Mouse (Mus musculus): ENCODE data around the gene Card9. TPM values are rescaled to one million over a fixed set of nuclear protein-coding genes. Genes with fewer than 3 reads are reported as not detected.
A peak's percentile ranks its signal among the peaks of the same experiment; 100 is the strongest.

Gene Card9
- polyA plus RNA-seq, 1 experiment from 2014 or later, result 0.51 TPM

DNA sequence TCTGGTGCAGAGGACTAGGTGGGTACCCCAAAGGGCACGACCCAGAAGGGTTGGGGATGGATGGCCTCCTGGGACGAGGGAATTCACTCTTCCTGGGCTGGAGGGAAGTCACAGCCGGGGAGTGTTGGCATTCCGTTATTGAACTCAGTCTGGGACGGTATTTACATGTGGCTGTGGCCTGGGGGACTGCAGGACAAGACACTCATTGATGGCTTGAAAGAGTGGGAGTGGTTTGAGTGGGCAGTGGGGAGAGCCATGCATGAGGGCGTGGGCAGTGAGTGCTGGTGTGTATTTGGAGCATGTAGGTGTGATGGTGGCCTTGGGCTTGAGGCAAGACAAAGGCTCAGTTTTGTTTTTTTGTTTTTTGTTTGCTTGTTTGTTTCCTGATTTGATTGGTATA is 30.0 kb downstream of the Card9 start:
- ATAC-seq (ENCODE audit: insufficient number of reproducible peaks, insufficient read depth, low FRiP score, low read depth), result no peak

DNA sequence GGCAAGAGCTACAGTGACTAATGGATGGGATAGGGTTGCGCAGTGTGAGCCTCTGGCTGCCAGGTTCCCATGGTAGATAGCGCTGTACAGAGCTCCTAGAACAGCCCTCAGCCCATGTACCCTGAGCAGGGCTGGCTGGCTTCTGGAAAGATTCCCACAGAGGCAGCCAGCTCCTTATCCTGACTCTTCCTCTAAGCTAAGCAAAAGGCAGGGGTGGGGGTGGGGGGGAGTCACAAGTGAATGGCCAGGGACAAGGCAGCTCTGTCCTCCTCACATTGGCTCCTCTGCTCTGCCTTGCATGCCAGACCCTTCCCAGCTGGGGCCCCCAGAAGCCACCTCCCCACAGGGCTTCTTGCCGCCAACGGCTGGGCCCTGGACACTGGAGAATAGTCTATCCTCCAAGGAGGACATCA is 30.7 kb downstream of the Card9 start:
- Histone ChIP-seq H3K9me3 (ENCODE audit: control insufficient read depth, low read depth, low read length) (no peaks in the 10 kb centered on the region), H3K27me3 (ENCODE audit: control insufficient read depth, insufficient read depth, low read length) (no peaks in the 10 kb centered on the region), H3K4me1 (ENCODE audit: control insufficient read depth, insufficient read depth, low read length) (no peaks in the 10 kb centered on the region), H3K4me2 (replicated peaks; ENCODE audit: low read depth, low read length) (no peak overlapping the region), H3K9ac (replicated peaks; ENCODE audit: low read depth, low read length) (no peak overlapping the region), H3K36me3 (ENCODE audit: control insufficient read depth, insufficient read depth, low read length) (peaks cover 47% of the 10 kb centered on the region), H3K4me3 (ENCODE audit: low read depth, low read length) (no peak overlapping the region), H3K27ac (ENCODE audit: low read length) (no peak overlapping the region)
- no peak for ATAC-seq (ENCODE audit: insufficient number of reproducible peaks, insufficient read depth, low FRiP score, low read depth)
- 94% methylated on average over 4 of the region's 4 CpGs for WGBS

More for the DNA sequence above, 30.0 kb downstream of the Card9 start:
- no peak overlapping the region for H3K9ac ChIP-seq (replicated peaks; ENCODE audit: low read depth, low read length)
- peaks cover 40% of the 10 kb centered on the region for H3K36me3 ChIP-seq (ENCODE audit: control insufficient read depth, insufficient read depth, low read length)
- no peak overlapping the region for H3K4me2 ChIP-seq (replicated peaks; ENCODE audit: low read depth, low read length)
- no peak overlapping the region for H3K4me3 ChIP-seq (ENCODE audit: low read depth, low read length)
- no peak overlapping the region for H3K27ac ChIP-seq (ENCODE audit: low read length)
- no peaks in the 10 kb centered on the region for H3K27me3 ChIP-seq (ENCODE audit: control insufficient read depth, insufficient read depth, low read length)
- H3K9me3 ChIP-seq (ENCODE audit: control insufficient read depth, low read depth, low read length), result no peaks in the 10 kb centered on the region
- no peaks in the 10 kb centered on the region for H3K4me1 ChIP-seq (ENCODE audit: control insufficient read depth, insufficient read depth, low read length)
- 77% methylated on average over 6 of the region's 6 CpGs for WGBS

DNA sequence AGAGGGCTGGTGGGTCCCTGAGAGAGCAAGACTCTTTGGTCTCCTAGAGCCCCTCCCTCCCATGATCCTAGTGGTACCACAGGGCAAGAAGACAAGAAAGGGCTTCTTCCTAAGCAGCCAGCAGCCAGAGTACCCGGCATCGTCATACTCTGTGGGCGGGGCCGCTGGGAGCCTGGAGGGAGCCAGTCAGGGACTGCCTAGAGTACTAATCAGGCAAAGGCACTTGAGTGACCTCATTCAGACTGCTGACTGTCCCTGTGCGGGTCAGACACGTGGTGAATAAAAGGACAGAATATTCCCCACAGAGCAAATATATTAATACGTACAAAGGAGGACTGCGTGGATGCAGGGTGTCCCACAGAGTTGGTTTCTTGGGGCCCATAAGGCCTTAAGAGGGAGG is 31.3 kb downstream of the Card9 start:
- Histone ChIP-seq H3K36me3 (ENCODE audit: control insufficient read depth, insufficient read depth, low read length) (peaks cover 53% of the 10 kb centered on the region), H3K4me2 (replicated peaks; ENCODE audit: low read depth, low read length) (no peak overlapping the region), H3K9ac (replicated peaks; ENCODE audit: low read depth, low read length) (no peak overlapping the region), H3K4me3 (ENCODE audit: low read depth, low read length) (no peak overlapping the region), H3K9me3 (ENCODE audit: control insufficient read depth, low read depth, low read length) (no peaks in the 10 kb centered on the region), H3K27me3 (ENCODE audit: control insufficient read depth, insufficient read depth, low read length) (no peaks in the 10 kb centered on the region), H3K4me1 (ENCODE audit: control insufficient read depth, insufficient read depth, low read length) (no peaks in the 10 kb centered on the region), H3K27ac (ENCODE audit: low read length) (no peak overlapping the region)
- ATAC-seq (ENCODE audit: insufficient number of reproducible peaks, insufficient read depth, low FRiP score, low read depth), result no peak
- 69% methylated on average over 8 of the region's 8 CpGs for WGBS

DNA sequence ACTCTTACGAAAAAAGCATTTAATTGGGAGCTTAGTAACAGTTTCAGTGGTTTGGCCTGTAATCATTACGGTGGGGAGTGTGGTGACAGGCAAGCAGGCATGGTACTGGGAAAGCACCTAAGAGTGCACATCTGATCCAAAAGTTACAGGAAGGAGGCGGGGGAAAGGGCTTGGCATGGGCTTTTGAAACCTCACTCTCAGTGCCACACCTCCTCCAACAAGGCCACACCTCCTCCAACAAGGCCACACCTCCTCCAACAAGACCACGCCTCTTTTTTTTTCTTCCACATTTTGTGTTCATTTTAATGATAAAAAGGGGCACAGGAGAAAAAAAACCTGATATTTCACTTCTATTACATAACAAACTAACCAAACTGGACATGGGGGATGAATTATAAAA is 32.9 kb downstream of the Card9 start:
- Histone ChIP-seq H3K27me3 (ENCODE audit: control insufficient read depth, insufficient read depth, low read length) (no peaks in the 10 kb centered on the region), H3K9me3 (ENCODE audit: control insufficient read depth, low read depth, low read length) (no peaks in the 10 kb centered on the region), H3K27ac (ENCODE audit: low read length) (no peak overlapping the region), H3K9ac (replicated peaks; ENCODE audit: low read depth, low read length) (no peak overlapping the region), H3K4me1 (ENCODE audit: control insufficient read depth, insufficient read depth, low read length) (no peaks in the 10 kb centered on the region), H3K4me2 (replicated peaks; ENCODE audit: low read depth, low read length) (no peak overlapping the region), H3K4me3 (ENCODE audit: low read depth, low read length) (no peak overlapping the region), H3K36me3 (ENCODE audit: control insufficient read depth, insufficient read depth, low read length) (peaks cover 69% of the 10 kb centered on the region)
- no peak for ATAC-seq (ENCODE audit: insufficient number of reproducible peaks, insufficient read depth, low FRiP score, low read depth)
- 90% methylated on average over 4 of the region's 4 CpGs for WGBS

DNA sequence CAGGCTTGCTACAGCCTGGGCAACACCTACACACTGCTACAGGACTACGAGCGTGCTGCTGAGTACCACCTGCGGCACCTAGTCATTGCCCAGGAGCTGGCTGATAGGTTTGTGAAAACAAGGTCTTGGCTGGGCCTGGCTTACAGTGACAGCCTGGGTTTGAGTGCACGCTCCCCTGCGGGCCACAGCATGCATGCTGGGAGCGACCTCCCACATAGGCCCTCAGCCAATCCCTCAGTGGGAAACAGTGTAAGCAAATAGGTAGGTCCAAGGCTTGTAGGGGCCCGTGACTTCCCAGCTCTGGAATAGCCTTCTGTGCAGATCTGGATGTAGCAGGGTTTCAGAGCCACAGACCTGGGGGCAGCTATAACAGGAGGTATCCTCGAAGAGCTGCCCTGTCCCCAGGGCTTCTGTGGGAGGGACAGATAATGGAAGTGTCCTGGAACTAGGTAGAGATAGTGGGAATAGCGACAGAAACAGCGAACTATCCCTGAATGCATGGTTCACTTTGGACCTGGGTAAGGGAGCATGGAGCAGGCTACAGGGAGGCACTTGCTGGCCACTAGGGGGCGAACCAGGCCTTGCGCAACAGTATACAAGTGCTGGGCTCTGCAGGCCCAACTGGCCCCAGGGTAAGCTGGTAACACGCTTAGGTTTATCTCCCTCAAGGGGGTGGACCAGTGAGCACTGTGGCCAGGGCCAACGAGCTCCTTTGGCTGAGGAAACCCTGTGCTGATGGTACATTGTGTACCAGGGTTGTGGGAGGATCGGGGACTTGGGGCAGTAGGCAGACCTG is 35.1 kb downstream of the Card9 start:
- Histone ChIP-seq H3K4me3 (ENCODE audit: low read depth, low read length) (no peak overlapping the region), H3K9me3 (ENCODE audit: control insufficient read depth, low read depth, low read length) (no peaks in the 10 kb centered on the region), H3K27me3 (ENCODE audit: control insufficient read depth, insufficient read depth, low read length) (no peaks in the 10 kb centered on the region), H3K27ac (ENCODE audit: low read length) (no peak overlapping the region), H3K4me1 (ENCODE audit: control insufficient read depth, insufficient read depth, low read length) (no peaks in the 10 kb centered on the region), H3K9ac (replicated peaks; ENCODE audit: low read depth, low read length) (no peak overlapping the region), H3K4me2 (replicated peaks; ENCODE audit: low read depth, low read length) (no peak overlapping the region), H3K36me3 (ENCODE audit: control insufficient read depth, insufficient read depth, low read length) (peaks cover 68% of the 10 kb centered on the region)
- peak; percentile 72; the same call in 1 of the 2 replicates for ATAC-seq (ENCODE audit: insufficient number of reproducible peaks, insufficient read depth, low FRiP score, low read depth)
- WGBS, result 66% methylated on average over 15 of the region's 15 CpGs

DNA sequence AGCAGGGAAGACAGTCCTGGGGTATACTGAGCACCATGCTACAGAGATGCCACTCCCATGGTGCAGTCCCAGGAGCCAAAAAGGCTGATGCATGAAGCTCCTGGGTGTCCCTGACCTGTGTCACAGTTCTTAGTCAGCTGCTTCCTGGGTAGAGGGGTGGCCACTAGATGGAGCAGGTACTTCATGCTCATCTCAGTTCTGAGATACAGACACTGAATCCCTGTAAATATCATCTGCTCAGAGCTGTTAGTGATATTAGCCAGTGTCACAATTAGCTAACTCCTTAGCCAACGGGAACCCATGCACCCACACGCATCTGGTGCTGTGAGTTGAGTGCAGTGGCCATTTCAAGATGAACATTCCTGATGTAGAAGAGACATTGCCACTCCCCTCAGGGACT is 35.8 kb downstream of the Card9 start:
- Histone ChIP-seq H3K4me2 (replicated peaks; ENCODE audit: low read depth, low read length) (no peak overlapping the region), H3K9ac (replicated peaks; ENCODE audit: low read depth, low read length) (no peak overlapping the region), H3K27me3 (ENCODE audit: control insufficient read depth, insufficient read depth, low read length) (no peaks in the 10 kb centered on the region), H3K9me3 (ENCODE audit: control insufficient read depth, low read depth, low read length) (no peaks in the 10 kb centered on the region), H3K4me1 (ENCODE audit: control insufficient read depth, insufficient read depth, low read length) (no peaks in the 10 kb centered on the region), H3K36me3 (ENCODE audit: control insufficient read depth, insufficient read depth, low read length) (peaks cover 67% of the 10 kb centered on the region), H3K4me3 (ENCODE audit: low read depth, low read length) (no peak overlapping the region), H3K27ac (ENCODE audit: low read length) (no peak overlapping the region)
- 81% methylated on average over 2 of the region's 2 CpGs for WGBS
- no peak for ATAC-seq (ENCODE audit: insufficient number of reproducible peaks, insufficient read depth, low FRiP score, low read depth)

DNA sequence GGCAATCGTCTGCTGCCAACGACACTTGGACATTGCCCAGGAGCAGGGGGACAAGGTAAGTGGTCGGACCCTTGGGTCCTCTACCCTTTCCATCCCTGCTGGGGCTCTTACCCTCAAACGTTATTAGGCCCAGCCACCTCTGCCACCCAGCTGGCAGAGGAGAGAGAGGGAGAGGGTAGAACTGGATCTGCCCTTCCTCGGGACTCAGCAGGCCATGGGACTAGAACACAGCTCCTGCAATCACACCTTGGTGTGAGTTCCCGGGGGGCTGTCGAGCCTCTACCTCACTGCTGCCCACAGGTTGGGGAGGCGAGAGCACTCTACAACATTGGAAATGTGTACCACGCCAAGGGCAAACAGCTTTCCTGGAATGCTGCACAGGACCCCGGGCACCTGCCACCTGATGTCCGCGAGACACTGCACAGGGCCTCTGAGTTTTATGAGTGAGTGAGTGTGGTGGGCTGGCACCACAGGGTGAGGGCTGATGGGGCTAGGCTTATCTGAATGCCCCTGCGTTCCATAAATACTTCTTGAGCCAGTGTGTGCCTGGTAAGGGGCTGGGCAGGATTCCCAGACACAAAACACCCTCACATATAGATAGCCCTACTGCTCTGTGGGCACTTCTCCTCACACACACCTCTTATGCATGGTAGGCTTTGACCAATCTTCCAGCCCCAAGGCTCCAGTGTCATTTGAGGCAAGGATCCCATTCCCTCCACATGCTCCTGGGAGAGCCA is 37.0 kb downstream of the Card9 start:
- H3K4me3 ChIP-seq (ENCODE audit: low read depth, low read length), result no peak overlapping the region
- no peaks in the 10 kb centered on the region for H3K4me1 ChIP-seq (ENCODE audit: control insufficient read depth, insufficient read depth, low read length)
- H3K9me3 ChIP-seq (ENCODE audit: control insufficient read depth, low read depth, low read length), result no peaks in the 10 kb centered on the region
- peaks cover 62% of the 10 kb centered on the region for H3K36me3 ChIP-seq (ENCODE audit: control insufficient read depth, insufficient read depth, low read length)
- H3K9ac ChIP-seq (replicated peaks; ENCODE audit: low read depth, low read length), result no peak overlapping the region
- no peaks in the 10 kb centered on the region for H3K27me3 ChIP-seq (ENCODE audit: control insufficient read depth, insufficient read depth, low read length)
- no peak for ATAC-seq (ENCODE audit: insufficient number of reproducible peaks, insufficient read depth, low FRiP score, low read depth)
- H3K4me2 ChIP-seq (replicated peaks; ENCODE audit: low read depth, low read length), result no peak overlapping the region
- no peak overlapping the region for H3K27ac ChIP-seq (ENCODE audit: low read length)
- WGBS, result 89% methylated on average over 13 of the region's 13 CpGs

DNA sequence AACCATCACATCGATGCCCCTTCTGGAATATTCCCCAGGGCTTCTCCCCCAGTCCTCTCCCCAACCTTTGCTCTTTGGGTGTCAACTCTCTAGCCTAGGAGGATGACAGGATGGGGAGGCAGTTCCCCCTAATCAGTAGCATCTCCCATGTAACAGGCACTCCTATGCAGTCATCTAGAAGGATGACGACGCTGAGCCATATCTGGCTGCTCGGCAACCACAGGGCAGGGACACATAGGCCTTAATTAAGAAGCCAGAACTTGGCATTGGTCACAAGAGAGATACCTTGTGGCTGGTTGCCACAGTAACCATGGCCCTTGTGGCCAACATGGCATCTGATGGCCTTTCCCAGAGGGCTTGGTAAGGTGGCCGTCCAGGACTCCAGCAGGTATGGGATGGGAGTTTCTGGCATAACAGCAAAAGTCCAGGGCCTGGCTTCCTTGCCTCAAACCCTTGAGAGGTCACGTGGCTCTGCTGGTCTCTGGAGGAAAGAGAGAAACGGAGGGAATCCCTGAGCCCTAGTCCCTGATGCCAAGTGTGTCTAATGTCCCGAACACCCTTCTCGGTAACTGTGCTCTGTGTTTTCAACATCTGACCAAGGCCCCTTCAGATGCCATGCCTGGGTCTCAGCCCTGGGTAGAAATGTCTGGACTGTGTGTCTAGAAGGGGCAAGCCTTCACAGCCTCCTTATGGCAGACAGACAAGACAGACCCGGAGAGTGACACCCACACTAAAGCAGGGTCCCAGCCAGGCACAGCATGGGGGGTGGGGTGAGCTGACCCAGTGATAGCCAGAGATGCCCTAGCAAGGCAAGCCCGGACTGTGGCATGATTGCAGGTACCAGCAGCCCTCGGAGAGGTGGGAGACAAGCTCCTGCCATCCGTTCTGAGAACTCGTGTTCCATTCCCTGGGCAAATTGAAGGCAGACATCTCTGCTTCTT is 40.2 kb downstream of the Card9 start:
- Histone ChIP-seq H3K9me3 (ENCODE audit: control insufficient read depth, low read depth, low read length) (no peaks in the 10 kb centered on the region), H3K4me3 (ENCODE audit: low read depth, low read length) (no peak overlapping the region), H3K4me1 (ENCODE audit: control insufficient read depth, insufficient read depth, low read length) (peaks cover 21% of the 10 kb centered on the region), H3K4me2 (replicated peaks; ENCODE audit: low read depth, low read length) (no peak overlapping the region), H3K36me3 (ENCODE audit: control insufficient read depth, insufficient read depth, low read length) (peaks cover 38% of the 10 kb centered on the region), H3K27ac (ENCODE audit: low read length) (no peak overlapping the region), H3K9ac (replicated peaks; ENCODE audit: low read depth, low read length) (no peak overlapping the region), H3K27me3 (ENCODE audit: control insufficient read depth, insufficient read depth, low read length) (no peaks in the 10 kb centered on the region)
- no peak for ATAC-seq (ENCODE audit: insufficient number of reproducible peaks, insufficient read depth, low FRiP score, low read depth)
- WGBS, result 90% methylated on average over 14 of the region's 14 CpGs

Measured in stomach, embryonic 14.5 days (tissue).